Mouse (Mus musculus): Measurements from ENCODE around the gene Inhbb. TPM values are rescaled to one million over a fixed set of nuclear protein-coding genes. Genes with fewer than 3 reads are reported as not detected.

Inhbb gene
- total and polyA plus RNA-seq, 3 experiments: not detected

- H3K9me3 ChIP-seq (replicated peaks; ENCODE audit: insufficient read depth, low read length): no peaks in the 10 kb centered on the region
- no peak overlapping the region for H3K4me3 ChIP-seq (ENCODE audit: control insufficient read depth in 1 of 2, insufficient read depth in 1 of 2, low read depth in 2 of 2, low read length in 2 of 2)
- no peak for DNase-seq (ENCODE audit: low read depth, low spot score)
- H3K36me3 ChIP-seq (ENCODE audit: control insufficient read depth in 1 of 2, insufficient read depth in 2 of 2, low read length in 2 of 2): no peaks in the 10 kb centered on the region
- H3K9ac ChIP-seq (ENCODE audit: control insufficient read depth, low read depth, low read length, poor library complexity, severe bottlenecking): no peak overlapping the region
- H3K4me1 ChIP-seq (ENCODE audit: control insufficient read depth in 1 of 2, insufficient read depth in 2 of 2, low read length in 2 of 2): no peaks in the 10 kb centered on the region
- no peak overlapping the region for H3K27ac ChIP-seq (ENCODE audit: control insufficient read depth, low read depth, low read length)
- TF ChIP-seq MAX (IDR thresholded peaks at IDR 0.05; ENCODE audit: low read length) (no peak), CTCF (IDR thresholded peaks at IDR 0.05 in 2 of 3, conservative IDR thresholded peaks at IDR 0.05 in 1 of 3; ENCODE audit: control insufficient read depth in 1 of 3, insufficient read depth in 1 of 3, low read depth in 2 of 3, low read length in 3 of 3, poor library complexity in 1 of 3, severe bottlenecking in 1 of 3) (no peak), GATA1 (IDR thresholded peaks at IDR 0.05; ENCODE audit: low read depth, low read length) (no peak), USF2 (IDR thresholded peaks at IDR 0.05; ENCODE audit: borderline replicate concordance in 1 of 2, insufficient read depth in 1 of 2, low read depth in 1 of 2, low read length in 2 of 2) (no peak), MYC (IDR thresholded peaks at IDR 0.05; ENCODE audit: low read depth, low read length) (no peak), TCF12 (IDR thresholded peaks at IDR 0.05; ENCODE audit: low read depth, low read length) (no peak), CHD1 (IDR thresholded peaks at IDR 0.05; ENCODE audit: low read depth, low read length) (no peak), MEF2A (IDR thresholded peaks at IDR 0.05; ENCODE audit: extremely low read depth, insufficient replicate concordance, low read depth, low read length, poor library complexity, severe bottlenecking) (no peak), JUND (IDR thresholded peaks at IDR 0.05; ENCODE audit: low read depth, low read length) (no peak), POLR2AphosphoS2 (IDR thresholded peaks at IDR 0.05; ENCODE audit: low read length) (no peak)
- H3K79me2 ChIP-seq (ENCODE audit: control insufficient read depth, insufficient read depth, low read length, poor library complexity): no peaks in the 10 kb centered on the region
- no peaks in the 10 kb centered on the region for H3K27me3 ChIP-seq (ENCODE audit: control insufficient read depth in 1 of 2, insufficient read depth in 2 of 2, low read length in 2 of 2)
These were observed 15.4 kb upstream of the Inhbb start for GRCm38 (mm10) chr1:119437401-119437800.

GRCm38 (mm10) chr1:119424141-119424860 lies 2.3 kb upstream of the Inhbb start:
- Histone ChIP-seq H3K36me3 (ENCODE audit: control insufficient read depth in 1 of 2, insufficient read depth in 2 of 2, low read length in 2 of 2) (no peaks in the 10 kb centered on the region), H3K4me3 (ENCODE audit: control insufficient read depth in 1 of 2, insufficient read depth in 1 of 2, low read depth in 2 of 2, low read length in 2 of 2) (no peak overlapping the region), H3K79me2 (ENCODE audit: control insufficient read depth, insufficient read depth, low read length, poor library complexity) (no peaks in the 10 kb centered on the region), H3K9me3 (replicated peaks; ENCODE audit: insufficient read depth, low read length) (no peaks in the 10 kb centered on the region), H3K9ac (ENCODE audit: control insufficient read depth, low read depth, low read length, poor library complexity, severe bottlenecking) (no peak overlapping the region), H3K4me1 (ENCODE audit: control insufficient read depth in 1 of 2, insufficient read depth in 2 of 2, low read length in 2 of 2) (no peaks in the 10 kb centered on the region), H3K27ac (ENCODE audit: control insufficient read depth, low read depth, low read length) (no peak overlapping the region), H3K27me3 (ENCODE audit: control insufficient read depth in 1 of 2, insufficient read depth in 2 of 2, low read length in 2 of 2) (no peaks in the 10 kb centered on the region)
- DNase-seq (ENCODE audit: low read depth, low spot score): no peak
- TF ChIP-seq GATA1 (IDR thresholded peaks at IDR 0.05; ENCODE audit: low read depth, low read length): no peak
- no peak for TF ChIP-seq TBP (IDR thresholded peaks at IDR 0.05; ENCODE audit: low read depth, low read length)
- no peak for TF ChIP-seq MAZ (IDR thresholded peaks at IDR 0.05; ENCODE audit: low read depth, low read length)

GRCm38 (mm10) chr1:119423510-119423909 lies 1.5 kb upstream of the Inhbb start:
- Histone ChIP-seq H3K9ac (ENCODE audit: control insufficient read depth, low read depth, low read length, poor library complexity, severe bottlenecking) (no peak overlapping the region), H3K9me3 (replicated peaks; ENCODE audit: insufficient read depth, low read length) (no peaks in the 10 kb centered on the region), H3K4me1 (ENCODE audit: control insufficient read depth in 1 of 2, insufficient read depth in 2 of 2, low read length in 2 of 2) (no peaks in the 10 kb centered on the region), H3K27ac (ENCODE audit: control insufficient read depth, low read depth, low read length) (no peak overlapping the region), H3K4me3 (ENCODE audit: control insufficient read depth in 1 of 2, insufficient read depth in 1 of 2, low read depth in 2 of 2, low read length in 2 of 2) (no peak overlapping the region), H3K27me3 (ENCODE audit: control insufficient read depth in 1 of 2, insufficient read depth in 2 of 2, low read length in 2 of 2) (no peaks in the 10 kb centered on the region), H3K36me3 (ENCODE audit: control insufficient read depth in 1 of 2, insufficient read depth in 2 of 2, low read length in 2 of 2) (no peaks in the 10 kb centered on the region), H3K79me2 (ENCODE audit: control insufficient read depth, insufficient read depth, low read length, poor library complexity) (no peaks in the 10 kb centered on the region)
- no peak for DNase-seq (ENCODE audit: low read depth, low spot score)
- TF ChIP-seq RAD21 (IDR thresholded peaks at IDR 0.05; ENCODE audit: low read depth, low read length) (no peak), MYB (IDR thresholded peaks at IDR 0.05; ENCODE audit: low read depth, low read length) (no peak), EP300 (IDR thresholded peaks at IDR 0.05; ENCODE audit: low read depth in 1 of 2, low read length in 2 of 2) (no peak), RCOR1 (IDR thresholded peaks at IDR 0.05; ENCODE audit: low read depth, low read length) (no peak), ELF1 (IDR thresholded peaks at IDR 0.05; ENCODE audit: low read depth, low read length) (no peak), GABPA (IDR thresholded peaks at IDR 0.05; ENCODE audit: low read depth, low read length) (no peak), NELFE (IDR thresholded peaks at IDR 0.05; ENCODE audit: low read depth, low read length) (no peak), USF2 (IDR thresholded peaks at IDR 0.05; ENCODE audit: borderline replicate concordance in 1 of 2, insufficient read depth in 1 of 2, low read depth in 1 of 2, low read length in 2 of 2) (no peak)

All from MEL (cell line).